Mouse (Mus musculus) subcutaneous adipose tissue, adult 2 months (tissue): ENCODE measurements around the gene Myo1e. TPM values are rescaled to one million over a fixed set of nuclear protein-coding genes. Genes with fewer than 3 reads are reported as not detected.

Experiments used
- polyA plus RNA-seq: library from polyadenylated mRNA; depleted of rRNA; stranded (reverse); fragments of >200 nt; gene quantifications from 2 replicates; pipeline ENCODE4 v1.2.3, GENCODE M21; 2012; ENCODE audit warnings: low replicate concordance; rRNA removed

Gene Myo1e
- 8.1 and 12.2 TPM in 2 replicates for polyA plus RNA-seq

DNA sequence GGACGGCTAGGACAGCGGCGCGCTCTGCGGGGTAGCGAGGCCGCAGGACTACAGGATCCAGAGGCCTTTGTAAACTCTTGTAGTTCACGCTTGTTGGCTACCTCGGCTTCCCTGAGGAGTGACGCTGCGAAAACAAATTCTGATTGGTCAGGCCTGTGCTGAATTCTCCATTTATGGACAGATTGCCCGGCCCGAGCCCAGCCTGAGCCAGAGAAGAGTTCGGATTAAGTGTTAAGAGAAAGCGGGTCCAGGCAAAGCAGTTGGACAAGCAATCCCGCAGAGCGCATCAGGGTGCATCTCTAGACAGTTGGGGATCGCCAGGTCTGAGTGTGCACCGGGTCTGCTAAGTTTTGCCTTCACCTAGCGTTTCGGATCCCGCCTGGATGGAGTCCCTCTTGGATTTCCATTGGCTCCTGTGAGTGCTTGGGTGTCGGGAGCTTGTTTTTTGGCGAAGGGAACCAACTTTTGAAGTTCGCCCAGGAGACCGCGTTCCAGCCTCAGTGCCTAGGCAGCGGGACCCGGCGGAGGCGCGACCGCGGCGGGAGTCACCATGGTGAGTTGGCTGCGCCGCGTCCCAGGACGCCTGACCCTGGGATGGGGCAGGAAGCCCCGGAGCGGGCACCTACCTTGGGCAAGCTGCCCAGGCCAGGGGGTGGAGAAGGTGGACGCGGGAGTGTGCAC is at the start of gene Myo1e:
Gene Myo1e (plus strand): TSS at position 200 of the 681 bp plus-strand sequence.

DNA sequence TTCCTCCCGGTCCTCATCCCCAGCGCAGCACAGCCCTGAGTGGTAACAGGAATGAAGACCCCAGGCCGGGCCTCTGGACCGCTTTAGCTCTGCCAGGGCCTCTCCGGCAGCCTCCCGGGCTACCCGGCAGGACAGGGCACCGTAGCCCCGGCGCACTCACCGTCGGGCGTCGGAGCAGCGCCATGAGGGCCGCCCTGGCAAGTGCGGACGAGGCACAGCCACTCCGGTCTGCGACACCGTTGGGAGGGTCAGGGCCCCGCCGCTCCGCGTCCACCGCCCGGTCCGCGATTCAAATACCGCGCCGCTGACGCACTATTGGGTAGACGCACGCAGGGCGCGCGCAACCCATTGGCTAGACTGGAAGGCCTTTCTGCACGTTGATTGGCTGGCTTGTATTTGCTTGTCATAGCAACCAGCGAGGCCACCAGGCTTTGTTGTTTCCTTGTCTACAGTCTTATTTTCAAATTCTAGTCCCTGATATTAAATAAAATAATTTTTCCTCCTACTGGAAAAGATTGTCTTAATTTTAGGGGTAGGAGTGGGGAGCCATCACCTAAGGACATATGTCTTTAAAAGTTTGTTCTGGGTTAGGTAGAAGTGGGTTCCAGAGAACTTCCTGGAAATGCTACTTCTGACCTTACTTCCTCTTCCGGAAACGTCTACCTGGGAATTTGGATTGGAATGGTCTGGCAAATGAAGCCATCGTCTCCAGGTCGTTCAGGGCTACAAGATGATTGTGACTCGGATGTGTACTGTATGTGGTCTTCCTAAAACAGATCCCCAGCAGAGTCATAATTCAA is 214.3 kb downstream of the Myo1e start, which contains the start of gene Ccnb2:
Gene Ccnb2 (minus strand): TSS at position 291 of the 800 bp plus-strand sequence.

Other genes with a start within 250 kb of the Myo1e start
- 39.9 and 44.0 TPM in 2 replicates for gene Bnip2, start 217.9 kb upstream of the Myo1e start, polyA plus RNA-seq
- gene Gtf2a2, start 194.8 kb upstream of the Myo1e start, polyA plus RNA-seq: 38.9 and 40.9 TPM in 2 replicates
- 6.5 TPM in 1 of 2 replicates, not detected in the other for gene Gcnt3, start 169.3 kb upstream of the Myo1e start, polyA plus RNA-seq
- gene Fam81a, start 64.8 kb upstream of the Myo1e start, polyA plus RNA-seq: 0.40 and 0.67 TPM in 2 replicates
- gene Ccnb2, start 214.2 kb downstream of the Myo1e start, polyA plus RNA-seq: 2.1 and 14.1 TPM in 2 replicates